Mouse (Mus musculus) forebrain, embryonic 10.5 days (tissue): Measurements from ENCODE around the gene Slc34a2. TPM values are rescaled to one million over a fixed set of nuclear protein-coding genes. Genes with fewer than 3 reads are reported as not detected.

Source experiments
- polyA plus RNA-seq: library from polyadenylated mRNA; unstranded; fragments of >200 nt; fragmentation: Nextera tagmentation; extraction: Ambion mirVana; gene quantifications from 2 replicates; pipeline ENCODE4 v1.2.1, GENCODE M21; 2016

Slc34a2 gene
- polyA plus RNA-seq, 1 experiment from 2014 or later: not detected

Other genes with a start within 250 kb of the Slc34a2 start
- gene Anapc4, start 204.1 kb upstream of the Slc34a2 start, polyA plus RNA-seq: 116 and 118 TPM in 2 replicates
- gene Sel1l3, start 175.8 kb downstream of the Slc34a2 start, polyA plus RNA-seq: 1.9 and 3.3 TPM in 2 replicates
- gene Smim20, start 229.0 kb downstream of the Slc34a2 start, polyA plus RNA-seq: 68.0 and 72.6 TPM in 2 replicates